Mouse (Mus musculus) monocyte, adult 2 months (primary cell): ENCODE measurements around the gene E130218I03Rik.
"Not testable (repeated sequence)": the region's sequence is repeated elsewhere in the genome, so short reads cannot be mapped to it uniquely, and the experiment has no call there.

Experiments used
- DNase-seq, 2 experiments: peaks; one replicate each; pipeline ENCODE4 v3.0.0; 2022; ENCODE audit warnings: low spot score in 2 of 2, low read depth in 1 of 2

Gene E130218I03Rik

GRCm38 (mm10) chr4:134251241-134252130, 8.0 kb downstream of the E130218I03Rik start:
- DNase-seq, result no peak

GRCm38 (mm10) chr4:134252131-134252910, 8.9 kb downstream of the E130218I03Rik start:
- DNase-seq, result no peak

- DNase-seq, result no peak
These were observed 9.7 kb downstream of the E130218I03Rik start for GRCm38 (mm10) chr4:134252911-134253721.

GRCm38 (mm10) chr4:134253722-134254324, 10.4 kb downstream of the E130218I03Rik start, which contains the start of gene Grrp1:
Grrp1 (minus strand) TSS chr4:134254106.
- DNase-seq, result no peak

- no peak for DNase-seq
These were observed 11.4 kb downstream of the E130218I03Rik start for GRCm38 (mm10) chr4:134254835-134255234.

GRCm38 (mm10) chr4:134255854-134256253, 12.4 kb downstream of the E130218I03Rik start:
- DNase-seq, result no peak

GRCm38 (mm10) chr4:134256407-134257197, 13.1 kb downstream of the E130218I03Rik start:
- no peak for DNase-seq

- DNase-seq, result no peak
These were observed 13.9 kb downstream of the E130218I03Rik start for GRCm38 (mm10) chr4:134257198-134258009.

GRCm38 (mm10) chr4:134258354-134258753, 14.9 kb downstream of the E130218I03Rik start:
- DNase-seq, result no peak

GRCm38 (mm10) chr4:134263191-134263590, 19.7 kb downstream of the E130218I03Rik start:
- DNase-seq, result no peak

GRCm38 (mm10) chr4:134265860-134266585, 22.6 kb downstream of the E130218I03Rik start:
- DNase-seq, result no peak

- DNase-seq, result no peak
These were observed 24.7 kb downstream of the E130218I03Rik start for GRCm38 (mm10) chr4:134268102-134268655.

GRCm38 (mm10) chr4:134269622-134270021, 26.2 kb downstream of the E130218I03Rik start:
- not testable (repeated sequence) for DNase-seq

GRCm38 (mm10) chr4:134271979-134272378, 28.5 kb downstream of the E130218I03Rik start:
- DNase-seq, result no peak

- DNase-seq, result no peak
These were observed 29.4 kb downstream of the E130218I03Rik start for GRCm38 (mm10) chr4:134272731-134273416.

GRCm38 (mm10) chr4:134273417-134274345, 30.2 kb downstream of the E130218I03Rik start:
- DNase-seq, result no peak
